Mouse (Mus musculus) liver, embryonic 11.5 days (tissue): ENCODE measurements around the gene Ube2o. TPM values are rescaled to one million over a fixed set of nuclear protein-coding genes. Genes with fewer than 3 reads are reported as not detected.

Source experiments
- ATAC-seq: fragments of 200-750 bp; cut with Nextera tagmentation; replicated peaks from 2 replicates; pipeline ENCODE4 v1.8.0; 2017; ENCODE audit warnings: moderate number of reproducible peaks, mild to moderate bottlenecking, moderate TSS enrichment, moderate library complexity; ENCODE audit not compliant: low FRiP score
- DNase-seq: peaks from one replicate; pipeline ENCODE4 v3.0.0-alpha.2; 2017; ENCODE audit warnings: low spot score
- H3K27ac ChIP-seq: fragments of 300-500 bp; sonication (generic); 2 replicates; pipeline ENCODE4 v1.5.1; 2014; ENCODE audit warnings: mild to moderate bottlenecking, low read depth, low read length, control low read depth
- H3K27me3 ChIP-seq: fragments of 300-500 bp; sonication (generic); replicated peaks from 2 replicates; pipeline ENCODE4 v1.6.1; 2014; ENCODE audit warnings: low read length, mixed read lengths; ENCODE audit not compliant: control insufficient read depth, insufficient read depth
- H3K36me3 ChIP-seq: fragments of 300-500 bp; sonication (generic); 2 replicates; pipeline ENCODE4 v1.6.1; 2014; ENCODE audit warnings: mild to moderate bottlenecking, low read length, moderate library complexity, mixed read lengths; ENCODE audit not compliant: control insufficient read depth, insufficient read depth
- H3K4me1 ChIP-seq: fragments of 300-500 bp; sonication (generic); replicated peaks from 2 replicates; pipeline ENCODE4 v1.6.1; 2014; ENCODE audit warnings: low read length, mixed read lengths; ENCODE audit not compliant: control insufficient read depth, insufficient read depth
- H3K4me2 ChIP-seq: fragments of 300-500 bp; sonication (generic); 2 replicates; pipeline ENCODE4 v1.6.1; 2014; ENCODE audit warnings: mild to moderate bottlenecking, control low read depth, moderate library complexity
- H3K4me3 ChIP-seq: fragments of 300-500 bp; sonication (generic); 2 replicates; pipeline ENCODE4 v1.5.1; 2014; ENCODE audit warnings: low read depth, low read length, control low read depth
- H3K9ac ChIP-seq: fragments of 300-500 bp; sonication (generic); 2 replicates; pipeline ENCODE4 v1.6.1; 2014; ENCODE audit warnings: low read depth, low read length, control low read depth
- H3K9me3 ChIP-seq: fragments of 300-500 bp; sonication (generic); 2 replicates; pipeline ENCODE4 v1.6.1; 2016; ENCODE audit warnings: low read length, inconsistent platforms, mixed read lengths; ENCODE audit not compliant: control insufficient read depth
- WGBS: fragments of 180-500 bp; shearing (Covaris S2); extraction: QIAGEN DNeasy Blood & Tissue Kit; methylation state at CpG from one replicate; pipeline ENCODE4 v1.1.7; 2014; 5-methylcytosine and 5-hydroxymethylcytosine counted together
- polyA plus RNA-seq: library from polyadenylated mRNA; unstranded; fragments of >200 nt; fragmentation: Nextera tagmentation; extraction: Ambion mirVana; gene quantifications from 2 replicates; pipeline ENCODE4 v1.2.1, GENCODE M21; 2014

Gene Ube2o
- polyA plus RNA-seq, 1 experiment from 2014 or later: 13.5 TPM

DNA sequence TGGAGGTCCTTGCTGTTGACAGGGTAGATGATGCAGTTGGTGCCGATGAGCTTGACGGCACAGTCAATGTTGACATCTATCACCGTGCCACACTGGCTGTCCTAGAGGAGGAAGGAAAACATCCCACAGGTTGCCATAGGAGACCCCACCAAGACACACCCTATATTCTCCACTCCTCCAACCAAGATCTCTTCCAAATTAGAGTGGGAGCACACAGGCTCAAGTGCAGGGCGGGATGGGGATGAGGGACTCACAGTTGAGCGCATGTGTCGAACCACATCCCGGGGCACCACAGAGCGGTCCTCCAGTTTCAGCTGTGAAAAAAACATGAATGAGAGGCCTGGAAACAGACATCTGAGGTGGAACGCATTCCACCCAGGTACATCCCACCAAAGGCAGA is 32.5 kb downstream of the Ube2o start:
- Histone ChIP-seq H3K4me3 (no peak overlapping the region), H3K4me1 (peaks cover 40% of the 10 kb centered on the region), H3K36me3 (peaks cover 23% of the 10 kb centered on the region), H3K27me3 (no peaks in the 10 kb centered on the region), H3K9me3 (no peaks in the 10 kb centered on the region), H3K4me2 (peak overlapping the region; percentile 55), H3K27ac (no peak overlapping the region), H3K9ac (peak overlapping the region; percentile 15; the same call in 1 of the 2 replicates)
- DNase-seq (no peak), ATAC-seq (no peak)
- 90% methylated on average over 9 of the region's 9 CpGs for WGBS

DNA sequence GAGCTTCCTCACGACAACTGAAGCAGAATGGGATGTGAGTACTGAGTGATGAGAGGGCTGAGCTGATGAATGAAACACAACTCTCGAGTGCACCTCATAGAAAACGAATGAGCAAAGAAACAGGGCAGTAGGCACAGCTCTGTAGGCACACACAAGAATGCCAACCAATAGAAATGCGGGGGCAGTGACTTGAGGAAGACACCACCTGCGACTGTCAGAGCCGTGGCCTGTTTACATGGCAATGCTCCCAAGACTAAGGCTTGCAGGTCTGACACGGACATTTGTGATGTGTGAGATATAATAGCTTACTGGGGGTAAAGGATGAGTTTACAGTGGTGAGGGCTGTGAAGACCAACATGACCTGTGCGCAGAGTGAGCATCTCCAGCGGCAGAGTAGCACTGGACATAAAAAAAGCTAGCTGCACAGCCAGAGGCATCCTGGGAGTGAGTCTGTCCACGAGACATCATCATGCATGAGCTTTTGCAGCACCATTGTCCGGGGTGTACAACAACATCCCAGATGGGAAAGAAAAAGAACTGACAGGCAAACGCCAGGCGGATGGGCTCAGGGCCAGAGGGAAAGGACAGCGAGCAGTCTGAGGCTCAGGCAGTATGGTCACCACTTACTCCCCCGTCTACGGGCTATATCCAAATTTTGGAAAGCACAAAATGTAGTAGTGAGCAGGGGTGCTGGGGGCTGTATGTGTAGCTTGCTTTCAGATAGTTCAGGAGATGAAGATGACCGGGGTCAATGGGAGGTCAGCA is 33.8 kb downstream of the Ube2o start:
- H3K36me3 ChIP-seq: peaks cover 35% of the 10 kb centered on the region
- H3K4me2 ChIP-seq: no peak overlapping the region
- DNase-seq: no peak
- H3K27me3 ChIP-seq: no peaks in the 10 kb centered on the region
- no peaks in the 10 kb centered on the region for H3K9me3 ChIP-seq
- H3K4me1 ChIP-seq: peaks cover 37% of the 10 kb centered on the region
- no peak overlapping the region for H3K27ac ChIP-seq
- no peak overlapping the region for H3K9ac ChIP-seq
- no peak for ATAC-seq
- WGBS: 89% methylated on average over 17 of the region's 17 CpGs
- no peak overlapping the region for H3K4me3 ChIP-seq

DNA sequence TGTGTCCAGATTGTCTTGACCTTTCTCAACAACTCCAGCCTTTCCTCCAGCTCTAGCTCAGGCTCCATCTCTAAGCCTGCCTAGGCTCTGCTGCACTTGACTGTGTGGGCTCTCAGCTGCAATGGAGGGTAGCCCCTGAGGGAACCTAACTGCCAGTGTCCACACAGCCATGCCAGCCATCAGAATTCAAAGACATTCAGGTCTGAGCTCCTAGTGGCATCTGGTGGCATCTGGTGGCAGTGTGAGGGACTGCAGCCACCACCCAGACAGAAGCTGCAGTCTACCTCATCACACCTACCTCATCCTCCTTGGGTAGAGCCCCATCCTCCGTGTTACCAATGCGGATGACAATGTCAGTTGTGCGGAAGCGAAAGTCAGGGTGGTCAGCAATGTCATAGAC is 38.1 kb downstream of the Ube2o start:
- Histone ChIP-seq H3K27ac (no peak overlapping the region), H3K4me2 (no peak overlapping the region), H3K4me1 (peaks cover 2% of the 10 kb centered on the region), H3K9me3 (no peaks in the 10 kb centered on the region), H3K4me3 (no peak overlapping the region), H3K27me3 (no peaks in the 10 kb centered on the region), H3K36me3 (peaks cover 57% of the 10 kb centered on the region), H3K9ac (no peak overlapping the region)
- 86% methylated on average over 4 of the region's 4 CpGs for WGBS
- ATAC-seq (no peak), DNase-seq (no peak)

DNA sequence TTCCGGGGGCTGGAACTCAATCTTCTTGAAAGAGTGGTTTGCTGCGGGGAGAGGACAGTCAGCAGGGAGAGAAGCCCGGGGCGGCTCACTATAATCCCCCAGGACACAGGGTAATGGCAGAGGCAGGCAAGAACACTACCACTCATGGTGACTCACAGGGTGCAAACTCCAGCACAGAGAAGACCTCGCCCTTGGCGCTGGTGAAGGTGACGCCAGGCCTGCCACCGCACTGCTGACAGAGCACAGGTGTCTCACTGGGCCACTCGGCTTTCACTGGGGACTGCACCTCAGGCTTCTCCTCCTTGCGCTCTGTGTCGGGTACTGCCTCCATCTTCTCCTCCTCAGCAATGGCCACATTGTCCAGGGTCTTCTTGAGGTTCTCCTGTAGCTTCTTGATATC is 40.1 kb downstream of the Ube2o start:
- DNase-seq: no peak
- WGBS: 95% methylated on average over 11 of the region's 11 CpGs
- H3K9ac ChIP-seq: no peak overlapping the region
- H3K9me3 ChIP-seq: no peaks in the 10 kb centered on the region
- H3K4me2 ChIP-seq: no peak overlapping the region
- H3K27ac ChIP-seq: no peak overlapping the region
- no peak for ATAC-seq
- H3K4me1 ChIP-seq: peaks cover 20% of the 10 kb centered on the region
- no peaks in the 10 kb centered on the region for H3K27me3 ChIP-seq
- H3K36me3 ChIP-seq: peaks cover 51% of the 10 kb centered on the region
- no peak overlapping the region for H3K4me3 ChIP-seq

DNA sequence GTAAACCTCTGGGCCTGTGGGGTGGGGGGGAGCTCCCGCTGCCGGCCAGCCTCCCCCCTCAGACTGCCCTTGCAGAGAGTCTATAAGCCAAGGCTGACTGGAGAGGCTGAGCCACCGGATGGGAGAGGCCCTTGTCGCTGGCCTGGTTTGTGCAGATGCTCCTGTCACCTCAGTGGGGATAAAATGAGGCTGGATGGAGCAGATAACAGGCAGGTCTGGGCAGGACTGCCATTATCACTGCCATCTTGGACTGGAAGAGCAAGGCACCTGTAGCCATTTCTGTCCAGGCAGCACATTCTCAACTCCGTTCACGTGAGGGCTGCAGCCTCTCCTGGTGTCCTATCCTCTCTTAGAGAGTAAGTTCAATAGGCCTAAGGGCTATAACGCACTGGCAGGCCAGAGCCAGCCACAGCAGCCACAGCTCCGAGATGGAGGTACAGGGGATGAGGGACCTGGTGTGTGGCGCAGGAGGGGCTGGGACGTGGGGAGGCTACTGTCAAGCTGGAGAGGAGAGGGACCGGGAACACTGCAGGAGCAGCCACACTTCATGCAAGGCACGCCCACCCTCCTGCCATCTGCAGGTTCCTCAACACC is 43.0 kb downstream of the Ube2o start:
- H3K4me1 ChIP-seq: peaks cover 41% of the 10 kb centered on the region
- DNase-seq (no peak), ATAC-seq (0 out of 2 replicates have a peak, but pooled peaks have one; percentile 9)
- H3K9me3 ChIP-seq: no peaks in the 10 kb centered on the region
- H3K36me3 ChIP-seq: peaks cover 28% of the 10 kb centered on the region
- H3K9ac ChIP-seq: no peak overlapping the region
- H3K27ac ChIP-seq: peak overlapping the region; percentile 6
- peak overlapping the region; percentile 9; the same call in 1 of the 2 replicates for H3K4me2 ChIP-seq
- no peak overlapping the region for H3K4me3 ChIP-seq
- 67% methylated on average over 12 of the region's 12 CpGs for WGBS
- peaks cover 9% of the 10 kb centered on the region for H3K27me3 ChIP-seq

DNA sequence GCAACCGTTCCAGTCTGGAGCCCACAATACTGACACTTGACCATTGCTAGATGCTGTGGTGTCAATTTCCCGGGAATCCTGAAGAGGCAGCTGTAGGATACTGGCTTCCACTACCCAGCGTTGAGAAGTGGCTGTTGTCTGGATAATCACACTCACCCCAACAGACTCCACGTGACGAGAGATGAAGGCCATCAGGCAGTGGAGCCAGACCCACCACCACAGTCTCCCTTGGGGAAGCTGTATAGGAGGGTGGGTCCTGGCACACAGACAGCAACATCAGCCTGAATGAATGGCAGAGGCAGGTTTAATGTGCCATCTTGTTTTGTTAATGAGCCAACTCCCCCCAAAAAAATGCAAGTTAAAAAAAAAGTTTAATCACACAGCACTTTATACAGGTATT is 43.9 kb downstream of the Ube2o start:
- peaks cover 46% of the 10 kb centered on the region for H3K4me1 ChIP-seq
- peaks cover 21% of the 10 kb centered on the region for H3K36me3 ChIP-seq
- WGBS: 56% methylated on average over 5 of the region's 5 CpGs
- no peak for DNase-seq
- H3K27me3 ChIP-seq: peaks cover 18% of the 10 kb centered on the region
- peak overlapping the region; percentile 46; the same call in 1 of the 2 replicates for H3K9ac ChIP-seq
- peak overlapping the region; percentile 55 for H3K4me2 ChIP-seq
- peak overlapping the region; percentile 87 for H3K27ac ChIP-seq
- no peak for ATAC-seq
- H3K4me3 ChIP-seq: 0 out of 2 replicates have a peak overlapping the region, but pooled peaks have one; percentile 16
- no peaks in the 10 kb centered on the region for H3K9me3 ChIP-seq

DNA sequence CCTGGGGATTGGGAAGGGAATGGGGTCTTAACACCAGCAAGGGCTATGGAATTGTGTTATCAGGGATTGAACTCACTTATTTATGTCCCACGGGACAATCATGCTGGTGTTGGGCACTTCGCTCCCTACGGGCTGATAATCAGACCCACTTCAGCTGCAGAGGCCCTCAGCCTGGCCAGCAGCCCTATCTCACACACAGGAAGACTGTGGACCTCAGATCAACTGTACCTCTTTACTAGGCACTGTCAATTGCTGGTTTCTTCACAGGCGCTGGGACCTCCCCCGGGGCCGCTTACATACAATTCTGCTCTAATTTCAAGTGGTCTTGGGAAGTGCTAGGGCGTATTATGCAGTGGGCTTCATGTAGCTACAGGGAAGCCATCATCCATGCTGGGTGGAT is 44.6 kb downstream of the Ube2o start:
- Histone ChIP-seq H3K4me2 (peak overlapping the region; percentile 55), H3K4me3 (0 out of 2 replicates have a peak overlapping the region, but pooled peaks have one; percentile 16), H3K9ac (peak overlapping the region; percentile 46), H3K4me1 (peaks cover 50% of the 10 kb centered on the region), H3K27me3 (peaks cover 25% of the 10 kb centered on the region), H3K27ac (peak overlapping the region; percentile 87), H3K9me3 (no peaks in the 10 kb centered on the region), H3K36me3 (peaks cover 21% of the 10 kb centered on the region; the same call in 1 of the 2 replicates)
- ATAC-seq (peak; percentile 62), DNase-seq (no peak)
- whole genome bisulfite sequencing: 53% methylated on average over 7 of the region's 7 CpGs

DNA sequence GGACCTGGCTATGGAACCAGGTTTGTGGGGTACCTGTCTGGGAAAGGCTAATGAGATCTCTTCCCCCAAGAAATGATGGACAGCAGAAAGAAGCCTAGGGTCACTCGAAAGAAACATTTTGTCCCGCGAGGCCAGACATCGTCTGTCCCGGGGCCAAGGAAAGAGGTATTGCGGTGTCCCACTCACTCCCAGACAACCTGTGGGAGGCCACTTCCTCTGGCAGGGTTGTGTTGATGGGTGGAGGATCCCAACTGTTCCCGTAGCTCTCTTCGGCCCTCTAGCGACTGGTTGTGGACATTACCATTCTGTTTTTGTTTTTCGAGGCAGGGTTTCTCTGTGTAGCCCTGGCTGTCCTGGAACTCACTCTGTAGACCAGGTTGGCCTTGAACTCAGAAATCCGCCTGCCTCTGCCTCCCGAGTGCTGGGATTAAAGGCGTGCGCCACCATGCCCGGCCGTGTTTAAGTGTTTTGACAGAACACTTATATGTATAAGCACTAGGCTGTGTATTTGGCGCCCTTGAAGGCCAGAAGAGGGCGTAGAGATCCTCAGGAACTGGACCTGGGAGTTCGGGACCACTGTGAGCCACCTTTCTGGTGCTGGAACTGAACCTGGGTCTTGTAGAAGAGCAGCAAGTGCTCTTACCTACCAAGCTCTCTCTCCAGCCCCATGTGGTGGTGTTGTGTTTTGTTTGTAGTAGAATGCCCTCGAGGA is 46.9 kb downstream of the Ube2o start:
- peak overlapping the region; percentile 91 for H3K27ac ChIP-seq
- ATAC-seq (peak; percentile 78), DNase-seq (peak; percentile 80)
- peaks cover 42% of the 10 kb centered on the region for H3K27me3 ChIP-seq
- H3K4me1 ChIP-seq: peaks cover 61% of the 10 kb centered on the region
- 15% methylated on average over 20 of the region's 20 CpGs for WGBS
- peak overlapping the region; percentile 99 for H3K4me2 ChIP-seq
- H3K9ac ChIP-seq: peak overlapping the region; percentile 80
- no peaks in the 10 kb centered on the region for H3K9me3 ChIP-seq
- peaks cover 7% of the 10 kb centered on the region; the same call in 1 of the 2 replicates for H3K36me3 ChIP-seq
- H3K4me3 ChIP-seq: peak overlapping the region; percentile 72
